Mouse (Mus musculus): Measurements from ENCODE around the gene Hspb6. TPM values are rescaled to one million over a fixed set of nuclear protein-coding genes. Genes with fewer than 3 reads are reported as not detected.

The Hspb6 gene
- polyA plus RNA-seq, 1 experiment from 2014 or later = 6.9 TPM

DNA sequence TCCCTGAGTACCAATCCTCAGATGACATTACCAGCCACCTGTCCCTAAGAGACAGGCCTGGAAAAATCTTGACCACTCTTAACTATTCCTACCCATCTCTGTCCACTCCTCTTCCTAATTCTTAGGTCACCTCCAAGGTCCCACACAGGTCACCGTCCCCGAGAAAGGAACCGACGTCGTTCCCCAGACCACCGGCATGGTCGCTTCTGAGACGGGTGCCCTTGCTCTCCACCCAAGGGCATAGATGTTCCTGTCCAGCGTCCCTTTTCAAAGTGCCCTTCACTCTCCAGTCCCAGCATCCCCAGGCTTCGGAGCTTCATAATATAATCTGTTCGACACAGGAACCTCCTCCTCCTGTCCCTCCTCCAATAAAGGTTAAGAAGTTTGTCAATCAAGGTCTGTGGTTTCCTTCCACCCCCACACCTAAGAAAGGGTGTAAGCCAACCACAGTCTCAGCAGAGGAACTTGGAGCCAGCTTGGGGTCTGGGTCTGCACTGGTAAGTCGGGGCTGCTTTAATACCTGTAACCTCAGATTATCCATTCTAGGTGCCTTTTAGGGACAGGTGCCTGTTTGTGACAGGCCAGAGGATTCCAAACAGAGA is 13.1 kb downstream of the Hspb6 start, which contains the start of gene Igflr1:
Igflr1 (plus strand) TSS at position 458 of the 602 bp plus-strand sequence.
- Histone ChIP-seq H3K27ac (replicated peaks; ENCODE audit: low read depth, low read length) (no peak within 1 kb of the TSS), H3K4me1 (ENCODE audit: control insufficient read depth, insufficient read depth, low read length) (peaks cover 6% of the 10 kb centered on the region; the same call in 1 of the 2 replicates), H3K9ac (ENCODE audit: low read length) (peak within 1 kb of the TSS; percentile 4; the same call in 1 of the 2 replicates), H3K36me3 (ENCODE audit: control insufficient read depth, insufficient read depth, low read length) (peaks cover 14% of the 10 kb centered on the region), H3K9me3 (ENCODE audit: control insufficient read depth, low read length) (no peaks in the 10 kb centered on the region), H3K27me3 (ENCODE audit: control insufficient read depth, insufficient read depth, low read length) (no peaks in the 10 kb centered on the region), H3K4me3 (ENCODE audit: low read depth, low read length) (no peak within 1 kb of the TSS; the same call in 1 of the 2 replicates), H3K4me2 (ENCODE audit: low read depth, severe bottlenecking) (peak within 1 kb of the TSS; percentile 53; the same call in 1 of the 2 replicates)
- ATAC-seq (ENCODE audit: insufficient number of reproducible peaks, low FRiP score, low TSS enrichment, low read depth) = no peak
- WGBS = 95% methylated on average over 12 of the region's 12 CpGs
- DNase-seq (ENCODE audit: low spot score) = no peak

DNA sequence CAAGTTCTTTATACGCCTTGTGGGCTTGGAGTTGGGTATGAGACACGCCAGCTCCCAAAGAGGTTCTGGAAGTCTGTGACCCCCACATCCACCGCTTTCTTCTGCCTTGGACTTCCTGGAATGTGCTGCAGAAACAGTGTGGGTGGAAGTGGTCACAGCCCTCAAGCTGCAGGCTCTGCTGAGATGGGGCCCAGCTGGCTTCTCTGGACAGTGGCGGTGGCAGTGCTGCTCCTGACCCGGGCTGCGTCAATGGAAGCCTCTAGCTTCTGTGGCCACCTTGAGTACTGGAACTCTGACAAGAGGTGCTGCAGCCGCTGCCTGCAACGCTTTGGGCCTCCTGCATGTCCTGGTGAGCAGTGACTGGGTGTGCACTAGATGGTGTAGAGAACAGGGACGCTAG is 14.1 kb downstream of the Hspb6 start:
- no peaks in the 10 kb centered on the region for H3K27me3 ChIP-seq (ENCODE audit: control insufficient read depth, insufficient read depth, low read length)
- H3K9ac ChIP-seq (ENCODE audit: low read length) = no peak overlapping the region
- no peak overlapping the region for H3K27ac ChIP-seq (replicated peaks; ENCODE audit: low read depth, low read length)
- 90% methylated on average over 9 of the region's 9 CpGs for WGBS
- ATAC-seq (ENCODE audit: insufficient number of reproducible peaks, low FRiP score, low TSS enrichment, low read depth) (no peak), DNase-seq (ENCODE audit: low spot score) (no peak)
- H3K4me1 ChIP-seq (ENCODE audit: control insufficient read depth, insufficient read depth, low read length) = peaks cover 6% of the 10 kb centered on the region; the same call in 1 of the 2 replicates
- H3K4me2 ChIP-seq (ENCODE audit: low read depth, severe bottlenecking) = no peak overlapping the region
- H3K36me3 ChIP-seq (ENCODE audit: control insufficient read depth, insufficient read depth, low read length) = peaks cover 19% of the 10 kb centered on the region
- no peak overlapping the region for H3K4me3 ChIP-seq (ENCODE audit: low read depth, low read length)
- H3K9me3 ChIP-seq (ENCODE audit: control insufficient read depth, low read length) = no peaks in the 10 kb centered on the region

DNA sequence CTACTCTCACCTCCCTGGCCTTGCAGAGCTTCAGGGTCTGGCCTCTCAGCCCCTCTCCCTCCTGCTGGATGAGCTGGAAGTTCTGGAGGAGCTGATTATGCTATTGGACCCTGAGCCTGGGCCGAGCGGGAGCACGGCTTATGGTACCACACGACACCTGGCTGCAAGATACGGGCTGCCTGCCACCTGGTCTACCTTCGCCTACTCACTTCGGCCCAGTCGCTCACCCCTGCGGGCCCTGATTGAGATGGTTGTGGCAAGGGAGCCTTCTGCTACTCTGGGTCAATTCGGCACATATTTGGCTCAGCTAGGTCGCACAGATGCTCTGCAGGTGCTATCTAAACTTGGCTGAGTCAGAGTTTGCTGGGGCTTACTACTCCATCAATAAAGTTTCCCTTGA is 15.6 kb downstream of the Hspb6 start:
- Histone ChIP-seq H3K4me2 (ENCODE audit: low read depth, severe bottlenecking) (no peak overlapping the region), H3K27ac (replicated peaks; ENCODE audit: low read depth, low read length) (no peak overlapping the region), H3K4me1 (ENCODE audit: control insufficient read depth, insufficient read depth, low read length) (peaks cover 6% of the 10 kb centered on the region; the same call in 1 of the 2 replicates), H3K4me3 (ENCODE audit: low read depth, low read length) (no peak overlapping the region), H3K9me3 (ENCODE audit: control insufficient read depth, low read length) (no peaks in the 10 kb centered on the region), H3K27me3 (ENCODE audit: control insufficient read depth, insufficient read depth, low read length) (no peaks in the 10 kb centered on the region), H3K36me3 (ENCODE audit: control insufficient read depth, insufficient read depth, low read length) (peaks cover 26% of the 10 kb centered on the region), H3K9ac (ENCODE audit: low read length) (no peak overlapping the region)
- ATAC-seq (ENCODE audit: insufficient number of reproducible peaks, low FRiP score, low TSS enrichment, low read depth) (no peak), DNase-seq (ENCODE audit: low spot score) (no peak)
- 93% methylated on average over 11 of the region's 11 CpGs for WGBS

DNA sequence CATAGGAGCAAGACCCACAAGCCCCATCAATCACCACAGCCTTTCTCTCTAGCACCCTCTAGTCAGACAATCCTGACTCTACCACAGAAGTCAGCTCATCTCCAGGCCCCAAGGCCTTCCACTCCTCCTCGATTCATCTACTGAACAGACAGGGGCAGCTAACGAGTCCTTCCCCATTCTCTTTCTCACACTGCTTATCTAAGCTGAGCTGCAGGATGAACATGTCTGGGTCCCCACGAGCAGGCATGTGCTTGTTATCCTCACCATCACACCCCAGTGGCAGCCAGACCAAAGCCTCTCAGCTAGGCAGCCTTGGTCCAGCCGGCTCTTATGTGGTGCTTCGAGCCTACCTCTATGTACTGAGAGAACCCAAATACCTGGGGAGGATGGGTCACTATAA is 20.4 kb downstream of the Hspb6 start:
- peaks cover 61% of the 10 kb centered on the region for H3K36me3 ChIP-seq (ENCODE audit: control insufficient read depth, insufficient read depth, low read length)
- DNase-seq (ENCODE audit: low spot score) = no peak
- no peaks in the 10 kb centered on the region for H3K4me1 ChIP-seq (ENCODE audit: control insufficient read depth, insufficient read depth, low read length)
- H3K9me3 ChIP-seq (ENCODE audit: control insufficient read depth, low read length) = no peaks in the 10 kb centered on the region
- no peak overlapping the region for H3K9ac ChIP-seq (ENCODE audit: low read length)
- no peak overlapping the region for H3K27ac ChIP-seq (replicated peaks; ENCODE audit: low read depth, low read length)
- no peaks in the 10 kb centered on the region for H3K27me3 ChIP-seq (ENCODE audit: control insufficient read depth, insufficient read depth, low read length)
- no peak overlapping the region for H3K4me3 ChIP-seq (ENCODE audit: low read depth, low read length)
- no peak overlapping the region for H3K4me2 ChIP-seq (ENCODE audit: low read depth, severe bottlenecking)
- ATAC-seq (ENCODE audit: insufficient number of reproducible peaks, low FRiP score, low TSS enrichment, low read depth) = no peak
- WGBS = 92% methylated on average over 5 of the region's 5 CpGs

DNA sequence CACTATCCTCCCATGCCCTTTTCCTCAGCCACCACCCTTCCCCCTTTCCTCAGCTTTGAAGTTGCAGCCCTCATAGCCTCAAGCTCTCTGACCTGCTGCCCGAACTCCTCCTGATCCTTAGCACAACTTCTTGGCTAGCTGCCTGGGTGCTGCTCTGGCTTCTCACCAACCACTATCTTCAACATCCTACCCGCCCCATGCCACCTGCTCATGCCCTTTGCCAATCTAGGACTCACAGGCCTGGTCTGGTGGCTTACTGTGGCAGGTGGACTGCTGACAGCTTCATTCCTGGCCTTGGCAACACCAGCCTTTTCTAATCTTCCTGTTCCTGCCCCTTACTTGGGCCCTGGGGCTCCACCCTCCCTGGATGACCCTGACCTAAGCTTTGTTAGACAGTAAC is 21.0 kb downstream of the Hspb6 start:
- Histone ChIP-seq H3K4me3 (ENCODE audit: low read depth, low read length) (no peak overlapping the region), H3K9me3 (ENCODE audit: control insufficient read depth, low read length) (no peaks in the 10 kb centered on the region), H3K27me3 (ENCODE audit: control insufficient read depth, insufficient read depth, low read length) (no peaks in the 10 kb centered on the region), H3K4me1 (ENCODE audit: control insufficient read depth, insufficient read depth, low read length) (no peaks in the 10 kb centered on the region), H3K27ac (replicated peaks; ENCODE audit: low read depth, low read length) (no peak overlapping the region), H3K36me3 (ENCODE audit: control insufficient read depth, insufficient read depth, low read length) (peaks cover 67% of the 10 kb centered on the region), H3K9ac (ENCODE audit: low read length) (no peak overlapping the region), H3K4me2 (ENCODE audit: low read depth, severe bottlenecking) (no peak overlapping the region)
- ATAC-seq (ENCODE audit: insufficient number of reproducible peaks, low FRiP score, low TSS enrichment, low read depth) (no peak), DNase-seq (ENCODE audit: low spot score) (no peak)
- WGBS = 86% methylated on average over 2 of the region's 2 CpGs

DNA sequence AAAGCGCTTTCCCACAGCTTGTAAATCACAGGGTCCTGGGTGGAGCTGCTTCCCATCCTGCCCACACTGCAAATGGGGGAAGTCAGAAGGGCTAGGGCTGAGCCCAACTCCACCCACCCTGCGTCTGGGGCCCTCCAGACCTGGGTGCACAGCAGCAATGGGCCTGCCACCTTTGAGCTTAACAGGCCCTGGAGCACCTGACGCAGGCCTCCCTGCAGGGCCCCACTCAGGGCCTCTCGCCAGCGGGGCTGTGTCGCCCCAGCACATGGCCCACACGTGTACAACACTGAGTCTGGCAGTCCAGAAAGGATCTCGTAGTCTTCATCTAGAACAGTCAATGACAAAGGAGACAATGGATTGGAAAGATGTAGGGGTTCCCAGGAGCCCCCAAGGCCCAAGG is 28.0 kb downstream of the Hspb6 start:
- H3K27me3 ChIP-seq (ENCODE audit: control insufficient read depth, insufficient read depth, low read length) = no peaks in the 10 kb centered on the region
- WGBS = 90% methylated on average over 8 of the region's 8 CpGs
- ATAC-seq (ENCODE audit: insufficient number of reproducible peaks, low FRiP score, low TSS enrichment, low read depth) (no peak), DNase-seq (ENCODE audit: low spot score) (no peak)
- no peak overlapping the region for H3K4me2 ChIP-seq (ENCODE audit: low read depth, severe bottlenecking)
- H3K4me3 ChIP-seq (ENCODE audit: low read depth, low read length) = 0 out of 2 replicates have a peak overlapping the region, but pooled peaks have one; percentile 2
- no peak overlapping the region for H3K27ac ChIP-seq (replicated peaks; ENCODE audit: low read depth, low read length)
- H3K36me3 ChIP-seq (ENCODE audit: control insufficient read depth, insufficient read depth, low read length) = peaks cover 73% of the 10 kb centered on the region
- H3K9me3 ChIP-seq (ENCODE audit: control insufficient read depth, low read length) = no peaks in the 10 kb centered on the region
- no peaks in the 10 kb centered on the region for H3K4me1 ChIP-seq (ENCODE audit: control insufficient read depth, insufficient read depth, low read length)
- H3K9ac ChIP-seq (ENCODE audit: low read length) = no peak overlapping the region

DNA sequence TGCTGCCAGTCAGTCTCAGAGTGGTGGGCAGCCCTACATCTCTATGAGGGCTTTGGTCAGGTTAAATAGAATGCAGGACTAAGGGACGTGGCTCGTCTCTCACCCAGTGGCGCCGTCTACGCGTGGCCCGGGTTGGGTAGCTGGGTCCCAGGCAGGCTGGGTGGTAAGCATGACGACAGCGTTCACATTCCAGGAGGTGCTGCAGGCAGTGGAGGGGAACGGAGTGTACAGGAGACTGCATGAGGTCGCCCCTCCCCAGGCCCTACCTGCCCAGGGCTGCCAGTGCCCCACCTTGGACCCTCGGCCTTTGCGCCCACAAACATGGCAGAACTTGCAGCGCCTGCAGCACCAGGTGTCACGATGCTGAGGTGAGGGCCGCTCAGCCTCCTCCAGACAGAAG is 29.6 kb downstream of the Hspb6 start:
- ATAC-seq (ENCODE audit: insufficient number of reproducible peaks, low FRiP score, low TSS enrichment, low read depth) (no peak), DNase-seq (ENCODE audit: low spot score) (no peak)
- 95% methylated on average over 16 of the region's 16 CpGs for WGBS
- Histone ChIP-seq H3K9me3 (ENCODE audit: control insufficient read depth, low read length) (no peaks in the 10 kb centered on the region), H3K4me1 (ENCODE audit: control insufficient read depth, insufficient read depth, low read length) (no peaks in the 10 kb centered on the region), H3K36me3 (ENCODE audit: control insufficient read depth, insufficient read depth, low read length) (peaks cover 68% of the 10 kb centered on the region), H3K27ac (replicated peaks; ENCODE audit: low read depth, low read length) (no peak overlapping the region), H3K4me3 (ENCODE audit: low read depth, low read length) (no peak overlapping the region), H3K4me2 (ENCODE audit: low read depth, severe bottlenecking) (no peak overlapping the region), H3K9ac (ENCODE audit: low read length) (no peak overlapping the region), H3K27me3 (ENCODE audit: control insufficient read depth, insufficient read depth, low read length) (no peaks in the 10 kb centered on the region)

DNA sequence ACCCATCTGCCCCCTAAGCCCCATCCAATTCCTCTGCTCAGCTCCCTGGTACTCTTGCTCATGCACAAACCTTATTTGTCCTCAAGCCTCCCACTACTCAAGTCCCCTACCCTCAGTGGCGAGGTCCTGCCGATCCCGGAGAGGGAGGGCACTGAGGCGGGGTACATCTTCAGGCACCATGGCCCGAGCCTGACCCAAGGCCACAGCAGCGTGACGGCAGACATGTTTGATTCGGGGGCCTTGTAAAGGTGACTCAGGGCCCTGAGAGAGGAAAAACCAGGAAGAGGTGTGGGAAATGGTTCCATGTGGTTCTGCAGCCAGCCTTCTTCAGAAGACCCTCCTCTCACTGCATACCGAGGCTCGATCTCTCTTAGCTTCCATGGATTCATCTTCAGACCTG is 32.4 kb downstream of the Hspb6 start:
- no peak overlapping the region for H3K4me3 ChIP-seq (ENCODE audit: low read depth, low read length)
- no peak overlapping the region for H3K9ac ChIP-seq (ENCODE audit: low read length)
- 94% methylated on average over 10 of the region's 10 CpGs for WGBS
- H3K4me1 ChIP-seq (ENCODE audit: control insufficient read depth, insufficient read depth, low read length) = peaks cover 6% of the 10 kb centered on the region
- no peaks in the 10 kb centered on the region for H3K27me3 ChIP-seq (ENCODE audit: control insufficient read depth, insufficient read depth, low read length)
- no peak for ATAC-seq (ENCODE audit: insufficient number of reproducible peaks, low FRiP score, low TSS enrichment, low read depth)
- no peak overlapping the region for H3K27ac ChIP-seq (replicated peaks; ENCODE audit: low read depth, low read length)
- DNase-seq (ENCODE audit: low spot score) = no peak
- H3K4me2 ChIP-seq (ENCODE audit: low read depth, severe bottlenecking) = no peak overlapping the region
- H3K9me3 ChIP-seq (ENCODE audit: control insufficient read depth, low read length) = no peaks in the 10 kb centered on the region
- H3K36me3 ChIP-seq (ENCODE audit: control insufficient read depth, insufficient read depth, low read length) = peaks cover 51% of the 10 kb centered on the region

DNA sequence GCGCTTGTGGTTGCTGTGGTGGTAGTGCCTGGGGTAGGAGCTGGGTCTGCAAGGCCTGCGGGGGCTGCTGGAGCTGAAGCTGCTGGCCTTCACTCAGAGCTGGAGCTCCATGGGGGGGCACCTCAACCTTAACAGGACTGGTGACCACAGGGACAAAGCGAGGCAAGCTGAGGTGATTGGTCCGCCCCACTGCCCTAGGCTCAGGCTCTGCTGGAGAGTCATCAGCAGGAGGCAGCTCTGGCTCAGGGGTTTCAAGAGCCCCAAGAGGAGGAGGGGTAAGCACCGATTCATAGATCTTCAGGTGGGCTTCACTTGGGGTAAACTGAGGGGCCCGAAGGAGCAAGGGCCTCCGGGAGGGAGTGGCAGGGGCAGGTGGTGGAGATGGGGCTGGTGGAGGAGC is 33.2 kb downstream of the Hspb6 start:
- Histone ChIP-seq H3K9me3 (ENCODE audit: control insufficient read depth, low read length) (no peaks in the 10 kb centered on the region), H3K27ac (replicated peaks; ENCODE audit: low read depth, low read length) (no peak overlapping the region), H3K9ac (ENCODE audit: low read length) (no peak overlapping the region), H3K4me2 (ENCODE audit: low read depth, severe bottlenecking) (no peak overlapping the region), H3K4me3 (ENCODE audit: low read depth, low read length) (no peak overlapping the region; the same call in 1 of the 2 replicates), H3K4me1 (ENCODE audit: control insufficient read depth, insufficient read depth, low read length) (peaks cover 11% of the 10 kb centered on the region), H3K27me3 (ENCODE audit: control insufficient read depth, insufficient read depth, low read length) (no peaks in the 10 kb centered on the region), H3K36me3 (ENCODE audit: control insufficient read depth, insufficient read depth, low read length) (peaks cover 44% of the 10 kb centered on the region)
- WGBS = 93% methylated on average over 7 of the region's 7 CpGs
- no peak for DNase-seq (ENCODE audit: low spot score)
- ATAC-seq (ENCODE audit: insufficient number of reproducible peaks, low FRiP score, low TSS enrichment, low read depth) = no peak
